Mouse (Mus musculus): ENCODE results near the gene Grhpr.
"Not testable (repeated sequence)": the region's sequence is repeated elsewhere in the genome, so short reads cannot be mapped to it uniquely, and the experiment has no call there.

Grhpr gene

DNA sequence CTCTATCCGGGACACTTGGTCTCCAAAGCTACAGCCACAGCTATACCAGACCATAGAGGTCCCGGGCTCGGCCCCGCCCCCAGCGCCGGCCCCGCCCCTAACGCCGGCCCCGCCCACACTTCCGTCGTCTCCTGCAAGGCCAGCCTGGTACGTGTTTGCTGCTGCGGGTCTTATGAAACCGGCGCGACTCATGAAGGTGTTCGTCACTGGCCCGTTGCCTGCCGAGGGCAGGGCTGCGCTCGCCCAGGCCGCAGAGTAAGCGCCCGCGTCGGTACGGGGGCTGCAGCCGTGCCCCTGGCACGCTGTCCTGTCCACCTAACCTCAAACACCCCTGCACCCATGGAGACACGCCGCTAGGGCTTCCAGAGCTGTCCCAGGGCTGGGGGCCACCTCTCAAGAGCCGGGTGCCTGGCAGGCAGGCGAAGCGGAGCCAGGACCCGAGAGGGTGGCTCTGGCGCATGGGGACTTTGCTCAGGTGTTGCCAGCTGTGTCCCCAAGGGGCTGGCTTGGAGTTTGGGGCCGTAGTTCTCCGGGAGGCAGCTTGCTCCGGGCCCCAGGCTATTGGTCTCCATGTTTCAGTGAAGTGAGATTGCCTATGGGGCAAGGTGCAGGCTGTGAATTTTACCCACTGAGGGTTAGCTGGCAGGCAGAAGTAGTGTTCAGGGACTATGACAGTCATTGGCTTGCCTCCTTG lies at the start of gene Grhpr:
TSS of gene Grhpr (plus strand) at position 116 of the 694 bp plus-strand sequence.
- peak; percentile 74 for DNase-seq (ENCODE audit: low spot score)

DNA sequence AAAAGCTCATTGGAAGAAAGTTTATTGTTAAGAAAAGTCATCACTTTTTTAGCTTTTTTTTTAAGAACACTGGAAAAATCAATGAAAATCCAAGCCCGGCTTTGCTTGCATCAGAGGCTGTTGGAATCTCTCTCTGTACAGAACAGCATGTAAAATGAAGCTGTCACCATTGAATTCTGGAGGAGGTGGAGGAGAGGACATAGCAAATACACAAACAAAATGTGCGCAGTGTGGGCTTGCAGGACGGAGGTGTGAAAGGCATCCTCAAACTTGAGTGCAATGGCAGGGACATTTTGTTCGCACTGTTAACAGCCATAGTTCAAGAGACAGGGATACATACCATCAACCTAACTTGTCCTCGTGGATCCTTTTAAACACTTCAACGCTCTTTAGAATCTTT lies 49.5 kb upstream of the Grhpr start:
- DNase-seq (ENCODE audit: low spot score): no peak

DNA sequence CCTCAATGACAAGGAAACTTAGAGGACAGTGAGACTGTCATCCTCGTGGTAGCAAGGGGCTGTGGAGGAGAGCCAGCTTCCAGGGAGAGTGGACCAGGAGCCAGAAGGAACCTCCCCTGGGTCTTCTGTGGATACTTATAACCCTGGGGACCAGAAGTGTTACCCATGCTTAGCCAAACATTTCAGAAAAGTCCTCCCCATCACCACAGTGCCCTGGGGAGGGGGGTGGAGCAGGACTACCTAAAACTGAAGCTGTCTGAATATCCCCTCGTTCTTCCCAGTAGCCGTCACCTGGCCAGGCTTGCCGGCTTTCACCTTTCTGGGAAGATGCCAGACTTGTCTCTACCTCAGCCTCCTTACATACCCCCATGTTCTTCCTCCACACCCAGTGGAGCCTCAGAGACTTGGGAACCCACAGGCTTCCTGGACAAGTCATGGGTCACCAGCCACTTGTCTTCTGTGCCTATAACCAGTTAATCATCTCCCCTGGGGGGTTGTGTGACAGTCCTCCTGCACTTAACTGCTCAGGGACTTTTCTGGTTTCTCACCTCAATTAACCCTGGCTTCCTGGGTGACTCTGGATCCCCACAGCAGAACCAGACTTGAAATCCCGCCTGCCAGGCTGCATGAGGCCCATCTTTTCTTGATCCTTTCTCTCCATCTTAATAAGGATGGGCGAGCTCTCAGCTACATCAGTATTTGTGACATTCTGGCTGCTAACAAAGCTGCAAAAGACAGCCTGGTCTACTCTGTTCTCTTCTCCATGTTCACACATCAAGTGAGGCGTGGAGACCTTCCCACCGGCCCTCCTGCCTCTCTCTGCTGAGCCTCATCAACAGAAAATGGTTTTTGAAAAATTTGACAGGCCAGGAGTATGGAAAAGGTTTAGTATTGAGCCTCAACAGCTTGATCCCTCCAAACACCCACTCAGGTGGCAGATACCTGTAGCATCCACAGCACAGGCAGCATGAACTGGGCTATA lies 42.5 kb upstream of the Grhpr start:
- DNase-seq (ENCODE audit: low spot score): no peak

DNA sequence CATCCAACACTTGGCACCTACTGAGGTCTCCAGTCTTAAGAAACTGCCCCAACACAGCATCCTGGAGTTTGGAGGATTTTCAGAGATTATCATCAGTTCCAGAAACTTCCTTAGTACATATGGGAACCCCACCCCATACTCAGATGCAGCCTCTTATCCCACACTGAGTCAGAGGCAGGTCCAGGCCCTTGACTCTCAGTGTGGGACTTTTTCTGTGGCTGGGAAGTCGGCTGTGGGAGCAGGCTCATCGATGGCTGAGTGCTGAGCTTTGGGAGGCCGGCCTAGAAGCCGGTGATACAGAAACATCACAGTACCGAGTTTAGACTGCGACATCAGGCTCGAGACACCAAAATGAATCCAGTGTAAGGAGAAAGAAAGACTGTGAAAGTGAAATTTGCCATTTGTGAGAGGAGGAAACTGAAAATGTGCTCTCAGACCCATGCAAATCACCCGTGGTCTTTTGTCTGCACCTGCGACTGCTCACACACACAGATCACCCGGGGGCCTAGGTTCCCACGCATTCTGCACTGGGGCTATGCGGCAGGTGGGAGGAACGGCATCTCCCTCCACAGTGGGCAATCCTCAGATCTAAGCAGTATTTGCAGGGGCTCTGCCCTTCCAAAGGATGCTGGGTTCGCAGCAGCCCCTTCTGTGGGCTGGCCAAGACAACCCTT lies 41.5 kb upstream of the Grhpr start:
- DNase-seq (ENCODE audit: low spot score): no peak

DNA sequence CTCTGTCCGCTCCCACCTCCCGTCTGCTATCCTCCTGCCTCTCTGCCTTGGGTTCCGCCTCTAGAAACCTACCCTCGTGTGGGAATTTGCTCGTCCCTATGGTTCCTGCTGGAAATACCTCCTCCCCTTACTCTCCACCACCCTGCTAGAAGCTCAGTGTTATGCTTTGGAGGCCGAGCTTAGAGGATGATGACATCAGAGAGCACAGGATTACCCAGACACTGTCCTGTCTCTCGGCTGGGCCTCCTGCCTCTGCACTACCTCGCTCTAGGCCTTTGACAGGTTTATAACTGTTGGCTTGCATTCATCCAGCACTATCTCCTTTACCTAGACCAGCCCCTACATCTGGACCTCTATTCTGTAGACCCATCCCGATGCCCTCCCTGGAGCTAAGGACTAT lies 40.9 kb upstream of the Grhpr start:
- no peak for DNase-seq (ENCODE audit: low spot score)

DNA sequence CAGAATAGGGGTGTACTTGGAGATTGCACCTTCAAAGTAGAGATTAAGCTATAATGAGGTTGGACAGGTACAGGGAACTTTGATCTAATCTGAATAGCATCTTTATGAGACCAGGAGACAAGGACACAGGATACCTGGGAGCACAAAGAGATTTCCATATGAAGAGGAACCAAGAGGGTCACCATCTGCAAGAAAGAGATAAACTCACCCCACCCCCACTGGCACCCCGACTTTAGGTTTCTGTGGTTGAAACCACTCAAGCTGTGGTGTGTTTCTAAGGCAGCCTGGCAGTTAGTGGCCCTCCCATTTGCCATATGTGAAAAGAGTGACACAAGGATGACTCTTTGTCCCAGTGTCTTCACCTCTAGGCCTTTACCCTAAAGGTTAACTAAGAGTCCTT lies 39.0 kb upstream of the Grhpr start:
- no peak for DNase-seq (ENCODE audit: low spot score)

DNA sequence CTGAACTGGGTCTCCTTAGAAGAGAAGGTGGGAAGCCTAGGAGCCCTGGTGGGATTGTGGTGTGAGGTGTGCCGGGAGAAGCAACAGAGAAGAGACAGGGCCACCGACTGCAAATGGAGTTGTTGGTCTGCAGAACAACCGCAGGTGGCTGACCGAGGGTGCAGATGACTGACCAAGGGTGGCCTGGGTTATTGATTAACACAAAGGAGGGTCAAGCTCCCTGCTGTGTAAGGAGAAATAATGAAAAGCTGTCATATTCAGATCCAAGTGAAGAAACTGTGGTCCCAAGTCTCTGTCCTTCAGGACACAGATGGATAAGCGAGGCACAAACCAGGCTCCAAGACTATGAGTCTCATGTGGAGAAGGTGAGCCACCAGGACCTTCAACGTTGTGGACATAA lies 37.7 kb upstream of the Grhpr start:
- no peak for DNase-seq (ENCODE audit: low spot score)

DNA sequence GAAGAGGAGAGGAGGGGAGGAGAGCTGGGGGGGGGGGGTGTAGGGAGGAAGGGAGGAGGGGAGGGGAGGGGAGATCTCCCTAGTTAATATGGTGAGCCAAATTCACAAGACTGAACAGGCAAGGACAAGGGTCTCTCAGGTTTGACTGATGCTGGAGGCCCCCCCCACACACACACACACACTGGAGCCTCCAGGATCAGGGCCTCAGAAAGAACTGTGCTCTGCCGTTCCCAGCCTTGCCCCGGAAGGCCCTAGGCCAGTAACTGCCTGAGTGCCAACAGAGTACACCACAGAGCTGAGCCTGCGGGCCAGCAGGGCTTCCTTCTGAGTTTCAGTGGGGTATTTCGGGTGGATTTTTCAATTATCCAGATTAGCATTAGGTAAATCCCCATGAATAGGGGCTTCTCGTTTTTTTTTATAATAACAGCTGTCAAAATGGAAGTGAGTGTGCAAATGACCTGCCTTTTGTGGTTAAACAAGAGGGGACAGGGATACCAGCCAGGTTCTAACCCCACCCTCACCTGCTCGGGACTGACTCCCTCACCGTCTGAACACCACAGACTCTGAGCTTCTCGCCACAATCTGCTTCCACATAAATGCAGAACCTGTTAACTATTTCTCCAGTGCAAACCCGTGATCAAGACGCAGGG lies 36.6 kb upstream of the Grhpr start:
- DNase-seq (ENCODE audit: low spot score): no peak

DNA sequence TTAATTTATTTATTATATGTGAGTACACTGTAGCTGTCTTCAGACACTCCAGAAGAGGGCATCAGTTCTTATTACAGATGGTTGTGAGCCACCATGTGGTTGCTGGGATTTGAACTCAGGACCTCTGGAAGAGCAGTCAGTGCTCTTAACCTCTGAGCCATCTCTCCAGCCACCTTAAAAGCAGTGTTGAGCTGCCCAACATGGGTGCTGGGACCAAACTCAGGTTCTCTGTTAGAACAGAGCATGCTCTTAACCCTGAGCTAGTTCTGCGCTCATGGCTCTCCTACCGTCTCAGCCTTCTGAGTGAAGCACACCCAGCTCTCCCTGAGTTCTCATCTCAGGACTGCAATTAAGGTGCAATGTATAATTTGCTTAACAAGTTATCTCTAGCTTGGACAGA lies 35.1 kb upstream of the Grhpr start:
- DNase-seq (ENCODE audit: low spot score): not testable (repeated sequence)

DNA sequence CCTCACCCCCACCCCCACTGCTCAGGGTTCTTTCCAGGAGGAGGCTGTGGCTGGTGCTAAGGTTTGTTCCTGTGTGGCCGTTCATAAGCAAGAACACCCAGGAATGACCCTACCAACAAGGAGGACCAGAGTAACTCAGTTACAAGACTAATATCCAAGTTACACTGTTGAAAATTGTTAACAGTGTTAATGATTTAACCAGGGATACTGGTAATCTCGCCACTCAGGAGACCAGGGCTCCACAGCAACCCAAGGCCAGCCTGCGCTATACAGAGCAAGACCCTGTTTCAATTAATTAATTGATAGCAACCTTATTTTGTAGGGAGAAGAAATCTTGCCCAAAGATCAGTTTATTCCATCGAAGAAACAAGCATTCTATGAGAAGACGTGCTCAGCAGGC lies 33.7 kb upstream of the Grhpr start:
- no peak for DNase-seq (ENCODE audit: low spot score)

DNA sequence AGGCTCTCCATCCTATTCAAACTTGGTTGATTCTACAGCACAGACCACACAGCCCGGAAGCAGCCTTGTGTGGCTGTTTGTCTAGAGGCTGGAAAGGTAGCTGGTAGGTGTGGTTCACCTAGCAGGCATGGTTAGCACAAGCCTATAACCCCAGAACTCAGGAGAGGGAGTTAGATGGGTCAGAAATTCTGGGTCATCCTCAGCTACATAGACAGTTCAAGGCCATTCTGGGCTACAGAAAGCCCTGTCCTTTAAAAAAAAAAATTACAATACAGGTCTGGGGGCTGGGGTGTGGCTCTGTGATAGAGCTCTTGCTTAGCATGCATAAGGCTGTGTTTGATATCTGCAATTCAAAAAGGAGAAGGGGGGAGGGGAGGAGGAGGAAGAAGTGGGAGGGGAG lies 32.9 kb upstream of the Grhpr start:
- DNase-seq (ENCODE audit: low spot score): no peak

DNA sequence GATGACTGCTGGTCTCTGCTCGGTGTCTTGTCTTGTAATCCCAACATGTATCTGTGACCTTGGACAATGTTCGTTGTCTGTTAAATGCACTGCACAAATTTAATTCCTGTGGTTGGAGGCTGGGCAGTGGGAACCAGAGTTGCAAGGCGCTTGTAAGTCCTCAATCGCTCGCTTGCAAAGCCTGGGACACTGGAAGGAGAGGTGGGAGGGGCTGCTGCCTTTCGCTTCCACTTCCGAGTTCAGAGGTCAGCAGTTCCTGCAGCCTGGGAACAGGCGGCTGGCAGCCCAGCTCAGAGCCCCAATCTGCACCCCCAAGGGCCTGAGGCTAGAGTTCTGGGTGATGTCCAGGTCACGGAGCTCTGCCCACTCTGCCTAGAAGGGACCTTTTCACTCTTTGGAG lies 28.2 kb upstream of the Grhpr start:
- no peak for DNase-seq (ENCODE audit: low spot score)

DNA sequence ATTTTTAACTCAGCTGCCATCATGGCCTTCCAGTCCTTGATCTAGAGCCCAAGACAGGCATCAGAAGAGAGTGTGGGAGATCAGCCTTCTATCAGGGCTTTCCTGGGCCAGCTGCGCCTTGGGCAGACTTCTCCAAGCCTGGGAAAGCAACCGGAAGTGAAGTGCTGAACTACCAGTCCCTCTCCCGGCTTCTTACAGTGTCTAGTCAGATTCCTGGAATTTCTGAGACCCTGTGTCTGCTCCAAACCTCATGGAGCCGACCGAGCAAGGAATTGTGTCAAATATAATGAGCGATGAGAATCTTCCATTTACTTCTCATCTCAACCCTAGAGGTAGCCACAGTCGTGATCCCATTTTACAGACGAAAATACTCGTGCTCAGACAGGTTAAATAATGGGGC lies 22.4 kb upstream of the Grhpr start:
- DNase-seq (ENCODE audit: low spot score): no peak

DNA sequence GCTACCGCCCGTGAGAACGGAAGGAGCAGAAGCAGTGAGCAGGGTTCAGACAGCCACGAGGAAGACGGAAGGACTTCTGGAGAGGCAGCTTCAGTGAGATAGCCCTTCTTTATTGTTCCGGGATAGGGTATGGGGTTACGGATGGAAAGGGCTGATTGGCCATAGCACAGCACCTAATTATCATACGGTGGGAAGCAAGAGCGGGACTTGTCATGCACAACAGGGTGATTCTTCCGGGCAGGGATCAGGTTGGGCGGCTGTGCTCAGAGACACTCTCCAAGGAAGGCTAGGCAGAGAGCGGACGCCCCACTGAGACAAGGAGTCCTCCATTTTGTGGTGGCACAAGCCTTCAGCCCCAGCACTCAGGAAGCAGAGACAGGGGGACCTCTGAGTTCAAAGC lies 22.0 kb upstream of the Grhpr start:
- DNase-seq (ENCODE audit: low spot score): no peak

DNA sequence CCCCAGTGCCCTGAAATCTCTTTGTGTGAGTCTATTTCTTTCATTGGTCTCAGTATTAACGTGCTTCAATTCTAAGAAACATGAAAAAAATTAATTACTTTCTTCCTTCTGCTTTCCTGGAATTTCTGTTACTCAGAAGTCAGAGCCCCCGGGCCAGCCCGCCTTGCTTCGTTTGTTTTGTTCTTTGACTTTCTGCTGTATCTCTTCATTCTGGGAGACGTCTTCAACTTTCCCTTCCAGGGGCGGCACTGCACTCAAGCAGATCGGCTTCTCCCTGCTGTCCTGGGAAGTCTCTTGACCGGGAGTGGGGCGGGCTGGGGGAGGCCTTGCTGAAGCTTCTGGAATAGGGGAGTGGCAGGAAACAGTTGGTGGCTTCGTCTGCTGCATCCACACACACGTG lies 18.0 kb upstream of the Grhpr start:
- no peak for DNase-seq (ENCODE audit: low spot score)

DNA sequence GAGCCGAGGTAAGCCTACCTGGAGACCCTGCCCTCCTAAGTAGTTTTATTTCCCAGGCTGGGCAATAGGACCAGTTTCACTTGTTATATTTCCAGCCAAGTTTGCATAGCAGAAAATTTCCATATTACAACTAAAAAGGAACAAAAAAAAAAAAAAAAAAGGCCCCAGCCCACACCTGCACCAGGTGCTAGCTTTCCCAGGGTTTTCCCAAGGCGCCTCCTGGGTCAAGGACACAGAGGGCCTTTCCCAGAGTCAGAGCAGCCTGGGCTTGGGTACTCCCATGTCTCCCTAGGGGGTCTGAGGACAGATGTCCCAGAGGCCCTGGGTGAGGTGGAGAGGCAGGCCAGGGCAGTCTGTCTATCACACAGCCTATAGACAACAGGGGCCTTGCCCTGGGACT lies 16.0 kb upstream of the Grhpr start:
- DNase-seq (ENCODE audit: low spot score): no peak

DNA sequence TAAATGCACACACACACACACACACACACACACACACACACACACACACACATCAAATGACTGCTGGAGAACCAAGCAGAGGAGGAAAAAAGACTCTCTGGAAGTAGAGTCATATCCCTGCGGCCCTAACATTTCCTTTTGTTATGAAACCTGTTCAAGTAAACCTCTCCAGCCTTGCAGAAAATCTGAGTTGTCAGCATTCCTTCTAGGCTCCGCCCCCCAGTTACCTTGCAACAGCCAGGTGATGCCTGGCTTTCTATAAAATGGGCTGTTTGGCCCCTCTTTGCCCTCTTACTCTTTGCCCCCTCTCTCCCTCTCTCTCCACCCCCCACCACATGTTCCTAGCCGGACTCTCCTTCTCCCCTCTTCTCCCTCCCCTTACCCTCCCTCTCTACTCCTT lies 15.5 kb upstream of the Grhpr start:
- no peak for DNase-seq (ENCODE audit: low spot score)

DNA sequence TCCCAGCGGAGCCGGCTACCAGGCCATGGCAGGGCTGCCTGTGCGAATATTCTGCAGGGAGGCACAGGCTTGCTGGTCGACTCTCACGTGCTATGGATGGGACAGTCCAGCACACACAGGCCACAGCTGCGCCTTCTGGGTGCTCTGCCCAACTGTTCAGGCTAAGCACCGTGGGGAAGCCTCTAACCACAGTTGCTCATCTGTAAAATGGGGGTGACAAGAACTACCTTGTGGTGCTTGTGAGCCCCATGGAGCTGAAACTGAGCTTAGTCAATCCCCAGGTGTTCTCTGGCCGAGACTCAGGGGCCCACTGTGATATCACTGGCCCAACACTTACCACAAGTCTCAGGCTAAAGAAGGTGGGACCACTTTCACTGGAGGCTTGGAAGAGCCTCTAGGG lies 13.8 kb upstream of the Grhpr start:
- DNase-seq (ENCODE audit: low spot score): no peak

DNA sequence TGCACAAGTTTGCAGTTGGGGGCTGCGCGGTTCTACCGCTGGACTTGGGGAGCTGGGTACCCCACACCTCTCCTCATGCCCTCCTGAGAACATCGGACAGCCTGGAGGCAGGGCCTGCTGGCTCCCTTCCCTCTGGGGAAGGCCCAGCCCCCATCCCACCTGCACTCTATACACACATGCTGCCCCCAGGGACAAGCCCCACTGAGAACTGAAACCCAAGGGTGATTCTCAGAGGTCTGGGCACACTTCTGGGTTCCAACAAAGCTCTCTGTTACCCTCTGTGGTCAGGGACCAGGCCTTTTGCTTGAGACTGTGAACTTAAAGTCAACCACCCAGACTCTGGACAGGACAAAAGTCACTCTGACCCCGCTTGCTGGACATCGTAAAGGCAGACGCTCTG lies 11.1 kb upstream of the Grhpr start:
- DNase-seq (ENCODE audit: low spot score): no peak

DNA sequence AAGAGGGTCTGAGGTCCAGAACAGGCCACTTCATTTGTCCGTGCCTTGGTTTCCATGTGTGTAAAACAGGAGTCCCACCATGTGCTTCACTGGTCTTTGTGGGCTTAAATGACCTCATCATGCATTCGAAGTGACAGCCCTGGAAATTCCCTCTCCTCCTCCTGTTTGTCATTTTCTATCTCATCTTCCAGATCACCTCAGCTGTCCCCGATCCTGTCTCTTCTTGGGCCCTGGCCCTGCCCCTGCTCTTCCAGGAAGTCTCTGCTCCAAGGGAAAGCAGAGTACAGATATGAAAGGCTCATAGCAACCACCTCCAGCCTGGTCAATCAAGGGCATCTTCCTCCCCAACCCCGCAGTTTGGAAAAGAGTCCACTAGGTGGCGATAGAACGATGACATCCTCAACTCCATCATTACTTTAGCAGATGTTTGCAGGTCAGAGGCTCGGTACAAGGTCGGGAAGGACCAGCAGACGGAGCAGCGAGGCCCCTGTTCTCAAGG lies 10.5 kb upstream of the Grhpr start:
- no peak for DNase-seq (ENCODE audit: low spot score)

DNA sequence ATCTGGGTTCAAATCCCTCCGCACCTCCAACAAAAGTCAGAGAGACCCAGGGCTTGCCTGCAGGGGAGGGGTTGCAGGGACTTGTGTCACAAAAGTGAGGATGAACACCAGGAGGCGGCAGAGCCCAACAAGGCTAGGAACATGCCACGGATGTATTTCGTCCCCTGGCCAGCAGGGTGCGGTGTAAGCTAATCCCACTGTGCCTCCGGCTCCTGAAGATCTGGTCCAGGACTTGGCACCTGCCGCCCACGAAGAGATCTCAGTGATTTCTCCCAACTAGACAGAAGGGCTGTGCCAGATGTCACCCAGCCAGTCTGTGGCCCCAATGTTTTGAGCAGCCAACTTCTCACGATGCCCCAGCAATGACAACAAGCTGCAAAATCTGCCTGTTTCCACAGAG lies 7.7 kb upstream of the Grhpr start:
- DNase-seq (ENCODE audit: low spot score): peak; percentile 78

DNA sequence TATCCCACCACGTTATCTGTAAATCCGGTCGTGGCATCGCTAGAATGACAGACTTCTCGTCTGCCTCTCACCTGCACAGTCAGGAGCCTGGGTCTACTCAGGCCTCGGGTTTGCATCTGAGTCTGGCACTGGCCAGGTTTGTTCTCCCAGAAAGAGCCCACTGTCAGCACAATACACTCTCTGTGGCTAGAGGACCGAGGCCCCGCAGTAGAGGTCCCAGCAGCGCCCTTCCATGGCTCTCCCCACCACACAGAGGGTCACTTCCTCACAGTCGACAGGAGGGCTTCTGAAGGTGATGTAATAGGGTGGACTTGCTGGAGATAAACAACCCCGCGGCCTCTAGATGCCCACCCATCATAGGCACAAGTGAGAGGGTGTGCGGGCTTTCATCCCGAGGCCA lies 7.3 kb upstream of the Grhpr start:
- no peak for DNase-seq (ENCODE audit: low spot score)
